Mouse (Mus musculus) heart, adult 2 months (tissue): ENCODE data around the gene Cd109.

Source experiments
- CTCF ChIP-seq: fragments of 200-600 bp; IDR thresholded peaks from 2 replicates; pipeline ENCODE4 v1.8.1; 2022; ENCODE audit warnings: antibody characterized with exemption, mild to moderate bottlenecking, moderate library complexity
- EP300 ChIP-seq: fragments of 200-500 bp; IDR thresholded peaks from 2 replicates; pipeline ENCODE4 v1.6.1; 2011; ENCODE audit warnings: low read depth, low read length, control low read depth; ENCODE audit not compliant: insufficient read depth

DNA sequence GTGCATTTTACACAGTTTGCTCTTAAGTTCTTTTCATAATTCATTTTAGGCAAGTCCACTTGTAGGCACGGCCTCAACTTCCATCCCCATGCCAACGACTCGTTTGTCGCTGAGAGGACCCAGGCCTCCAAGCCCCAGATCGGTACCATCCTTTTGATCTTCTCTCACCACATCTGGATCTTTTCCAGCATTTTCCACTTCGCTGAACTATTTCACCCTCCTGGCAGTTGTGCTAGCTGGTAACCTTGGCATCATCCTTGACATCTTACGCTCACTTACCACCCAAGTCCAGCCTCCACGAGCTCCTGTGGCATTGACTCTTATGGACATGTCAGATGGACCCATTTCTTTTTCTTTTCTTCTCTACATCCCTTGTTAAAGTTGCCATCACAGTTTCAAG is 33.3 kb downstream of the Cd109 start:
- TF ChIP-seq CTCF (no peak), EP300 (no peak)
